Mouse (Mus musculus): ENCODE measurements at regions not wholly inside any gene's neighbourhood (a gene's known extent, or its start where the extent isn't known, plus 50 kb on each side); places are given as distances from the start of the nearest gene placed in this dataset.

DNA sequence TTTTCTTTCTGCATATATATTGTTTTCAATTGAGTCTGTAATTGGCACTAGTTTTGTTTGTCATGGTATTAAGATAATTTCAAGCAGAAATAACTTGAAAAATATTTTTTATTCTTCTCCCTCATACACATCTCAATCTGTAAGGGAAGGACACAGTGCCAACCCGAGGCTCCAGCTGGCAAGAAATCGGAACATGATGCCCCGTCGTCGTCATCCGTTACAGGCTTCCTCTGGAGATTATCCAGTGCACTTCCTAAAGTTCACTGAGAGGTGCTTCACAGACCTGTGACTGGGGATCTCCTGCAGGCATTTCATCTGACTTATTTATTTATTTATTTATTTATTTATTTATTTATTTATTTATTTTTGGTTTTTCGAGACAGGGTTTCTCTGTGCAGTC, 56.4 kb upstream of the Tiparp start:
- TF ChIP-seq POLR2A (IDR thresholded peaks at IDR 0.05; ENCODE audit: control insufficient read depth, low read depth, low read length) (no peak), CTCF (IDR thresholded peaks at IDR 0.05; ENCODE audit: control insufficient read depth, insufficient read depth, insufficient replicate concordance, low read depth, low read length) (no peak)

Measured in testis, adult 2 months (tissue).